Comparison of ENCODE assay signal across 9 mouse cellular contexts in genomic region chr16:30934967-30935690, GRCm38 (mm10).
A peak's percentile ranks its signal among the peaks of the same experiment; 100 is the strongest.
DNase-seq lines count a peak whose midpoint lies in the region; ATAC-seq and TF ChIP-seq lines count a peak whose summit lies in the region.
"Had no signal": no experiment of that assay in that cellular context is flagged by ENCODE, and none has a peak within 500 bp of the region (broad histone marks: within the 10 kb centered on the region; RNA-seq: fewer than 3 reads in every experiment).

No protein-coding gene starts in this region.

- no peak for ATAC-seq in liver, embryonic 12.5 days
- peak; percentile 39; the same call in 1 of the 2 replicates for ATAC-seq in limb, embryonic 14.5 days (ENCODE audit: low FRiP score, low read depth)

- H3K9ac ChIP-seq in liver, adult 2 months (ENCODE audit: low read depth, low read length) = 0 out of 2 replicates have a peak overlapping the region, but pooled peaks have one; percentile 11
- H3K9ac ChIP-seq in liver, embryonic 12.5 days = no peak overlapping the region
- no peak overlapping the region; the same call in 1 of the 2 replicates for H3K9ac ChIP-seq in limb, embryonic 14.5 days (ENCODE audit: low read depth, low read length, severe bottlenecking)

- H3K79me2 ChIP-seq in liver, adult 2 months (ENCODE audit: control insufficient read depth, insufficient read depth, low read length) = no peaks in the 10 kb centered on the region

- H3K4me2 ChIP-seq in liver, embryonic 12.5 days = no peak overlapping the region
- H3K4me2 ChIP-seq in limb, embryonic 14.5 days (replicated peaks; ENCODE audit: low read depth, low read length, severe bottlenecking) = peak overlapping the region; percentile 33

- peak; percentile 34 for DNase-seq in adrenal gland, postnatal 14 days
- no peak for DNase-seq in adrenal gland, adult 8-10 months
- DNase-seq in liver, adult 2 months (ENCODE audit: extremely low read depth, low read depth, low spot score) = no peak
- DNase-seq in embryonic facial prominence, embryonic 10.5 days (ENCODE audit: low spot score) = no peak
- peak; percentile 40 for DNase-seq in limb, embryonic 14.5 days (ENCODE audit: low spot score)
- no peak for DNase-seq in spleen, adult 12 weeks (ENCODE audit: low spot score)
- DNase-seq in cerebellum, postnatal 25 days = no peak
- DNase-seq: lung, adult 18-20 months had no signal

- no peaks in the 10 kb centered on the region for H3K27me3 ChIP-seq in liver, adult 2 months (ENCODE audit: control insufficient read depth, insufficient read depth, low read length)
- no peaks in the 10 kb centered on the region; the same call in 1 of the 2 replicates for H3K27me3 ChIP-seq in liver, embryonic 12.5 days (replicated peaks)
- no peaks in the 10 kb centered on the region for H3K27me3 ChIP-seq in embryonic facial prominence, embryonic 10.5 days (replicated peaks; ENCODE audit: low read depth, poor library complexity, severe bottlenecking)
- no peaks in the 10 kb centered on the region for H3K27me3 ChIP-seq in limb, embryonic 14.5 days (ENCODE audit: control insufficient read depth, insufficient read depth, low read length)

- H3K4me3 ChIP-seq in liver, adult 2 months (ENCODE audit: insufficient read depth, low read depth, low read length) = no peak overlapping the region
- no peak overlapping the region for H3K4me3 ChIP-seq in liver, embryonic 12.5 days
- H3K4me3 ChIP-seq in embryonic facial prominence, embryonic 10.5 days = no peak overlapping the region
- no peak overlapping the region for H3K4me3 ChIP-seq in limb, embryonic 14.5 days (replicated peaks; ENCODE audit: low read length)

- no peaks in the 10 kb centered on the region; the same call in 1 of the 2 replicates for H3K9me3 ChIP-seq in liver, embryonic 12.5 days (replicated peaks)
- H3K9me3 ChIP-seq in embryonic facial prominence, embryonic 10.5 days = peaks cover 5% of the 10 kb centered on the region; the same call in 1 of the 2 replicates
- H3K9me3 ChIP-seq in limb, embryonic 14.5 days (ENCODE audit: control insufficient read depth, low read length) = no peaks in the 10 kb centered on the region

- no peaks in the 10 kb centered on the region for H3K4me1 ChIP-seq in liver, adult 2 months (ENCODE audit: control insufficient read depth, insufficient read depth, low read length)
- peaks cover 14% of the 10 kb centered on the region for H3K4me1 ChIP-seq in liver, embryonic 12.5 days
- peaks cover 44% of the 10 kb centered on the region for H3K4me1 ChIP-seq in embryonic facial prominence, embryonic 10.5 days
- H3K4me1 ChIP-seq in limb, embryonic 14.5 days (ENCODE audit: control insufficient read depth, insufficient read depth, low read length) = peaks cover 16% of the 10 kb centered on the region

- WGBS in liver, adult 2 months = 75% methylated on average over 15 of the region's 15 CpGs
- WGBS in liver, embryonic 12.5 days (ENCODE audit: insufficient replicate concordance) = 52% methylated on average over 15 of the region's 15 CpGs
- 74% methylated on average over 15 of the region's 15 CpGs for WGBS in embryonic facial prominence, embryonic 10.5 days
- 13% methylated on average over 15 of the region's 15 CpGs for whole genome bisulfite sequencing in limb, embryonic 14.5 days

- TF ChIP-seq CTCF in liver, adult 2 months (IDR thresholded peaks at IDR 0.05; ENCODE audit: low read depth, low read length) = no peak

- H3K36me3 ChIP-seq in liver, adult 2 months (ENCODE audit: control insufficient read depth, insufficient read depth, low read length) = no peaks in the 10 kb centered on the region
- no peaks in the 10 kb centered on the region for H3K36me3 ChIP-seq in liver, embryonic 12.5 days
- H3K36me3 ChIP-seq in embryonic facial prominence, embryonic 10.5 days (replicated peaks) = no peaks in the 10 kb centered on the region
- no peaks in the 10 kb centered on the region for H3K36me3 ChIP-seq in limb, embryonic 14.5 days (ENCODE audit: control insufficient read depth, insufficient read depth, low read length)

- TF ChIP-seq POLR2A in liver, adult 2 months (IDR thresholded peaks at IDR 0.05; ENCODE audit: extremely low read depth, insufficient read depth, low read length) = no peak
- TF ChIP-seq POLR2A in limb, embryonic 14.5 days (IDR thresholded peaks at IDR 0.05; ENCODE audit: borderline replicate concordance, extremely low read depth, insufficient read depth, insufficient read length) = no peak

- peak overlapping the region; percentile 12 for H3K27ac ChIP-seq in liver, adult 2 months (replicated peaks; ENCODE audit: insufficient read depth, low read depth, low read length)
- H3K27ac ChIP-seq in liver, embryonic 12.5 days = no peak overlapping the region
- H3K27ac ChIP-seq in embryonic facial prominence, embryonic 10.5 days (replicated peaks) = 0 out of 2 replicates have a peak overlapping the region, but pooled peaks have one; percentile 55
- no peak overlapping the region for H3K27ac ChIP-seq in limb, embryonic 14.5 days (replicated peaks; ENCODE audit: low read depth, low read length)

Comparison
In these comparisons a context has a peak if more than half of its experiments do, and no peak if none do; other contexts are left out.
1. DNase-seq: peak in adrenal gland, postnatal 14 days (single experiment) and limb, embryonic 14.5 days (single experiment); none in adrenal gland, adult 8-10 months (single experiment), liver, adult 2 months (single experiment), embryonic facial prominence, embryonic 10.5 days (single experiment), spleen, adult 12 weeks (single experiment) and cerebellum, postnatal 25 days (0 of 2).
2. H3K27ac ChIP-seq: peak in liver, adult 2 months (single experiment) and embryonic facial prominence, embryonic 10.5 days (single experiment); none in liver, embryonic 12.5 days (single experiment) and limb, embryonic 14.5 days (single experiment).